Mouse (Mus musculus) forebrain, postnatal 0 days (tissue): ENCODE data around the gene Lbhd1. TPM values are rescaled to one million over a fixed set of nuclear protein-coding genes. Genes with fewer than 3 reads are reported as not detected.

ENCODE experiments used
- ATAC-seq: fragments of 200-750 bp; cut with Nextera tagmentation; 2 replicates; pipeline ENCODE4 v1.8.0; 2017; ENCODE audit warnings: mild to moderate bottlenecking, moderate library complexity
- DNase-seq: peaks from one replicate; pipeline ENCODE4 v3.0.0-alpha.2; 2015
- H3K27ac ChIP-seq: fragments of 300-500 bp; sonication (generic); 2 replicates; pipeline ENCODE4 v1.5.1; 2014; ENCODE audit warnings: low read depth, mild to moderate bottlenecking, antibody characterized with exemption, low read length, moderate library complexity, mixed read lengths
- H3K27me3 ChIP-seq: fragments of 300-500 bp; sonication (generic); 2 replicates; pipeline ENCODE4 v1.6.1; 2014; ENCODE audit warnings: mild to moderate bottlenecking, low read length, mixed read lengths; ENCODE audit not compliant: insufficient read depth
- H3K36me3 ChIP-seq: fragments of 300-500 bp; sonication (generic); 2 replicates; pipeline ENCODE4 v1.6.1; 2014; ENCODE audit warnings: mild to moderate bottlenecking, moderate library complexity; ENCODE audit not compliant: insufficient read depth
- H3K4me1 ChIP-seq: fragments of 300-500 bp; sonication (generic); 2 replicates; pipeline ENCODE4 v1.6.1; 2014; ENCODE audit warnings: antibody characterized with exemption; ENCODE audit not compliant: insufficient read depth
- H3K4me2 ChIP-seq: fragments of 300-500 bp; sonication (generic); 2 replicates; pipeline ENCODE4 v1.6.1; 2014; ENCODE audit warnings: low read depth, mild to moderate bottlenecking, moderate library complexity
- H3K4me3 ChIP-seq: fragments of 300-500 bp; sonication (generic); 2 replicates; pipeline ENCODE4 v1.5.1; 2014; ENCODE audit warnings: low read depth, low read length, mixed read lengths
- H3K9ac ChIP-seq: fragments of 300-500 bp; sonication (generic); 2 replicates; pipeline ENCODE4 v1.6.1; 2014; ENCODE audit warnings: mild to moderate bottlenecking
- H3K9me3 ChIP-seq: fragments of 300-500 bp; sonication (generic); 2 replicates; pipeline ENCODE4 v1.6.1; 2016; ENCODE audit warnings: low read length
- CTCF ChIP-seq: sonication (generic); IDR thresholded peaks from 2 replicates; pipeline ENCODE4 v1.5.1; 2016; ENCODE audit warnings: antibody characterized with exemption, control low read depth, low read depth
- WGBS: fragments of 180-500 bp; shearing (Covaris S2); extraction: QIAGEN DNeasy Blood & Tissue Kit; methylation state at CpG from one replicate; pipeline ENCODE4 v1.1.7; 2014; 5-methylcytosine and 5-hydroxymethylcytosine counted together
- polyA plus RNA-seq: library from polyadenylated mRNA; unstranded; fragments of >200 nt; fragmentation: Nextera tagmentation; extraction: Ambion mirVana; gene quantifications from 2 replicates; pipeline ENCODE4 v1.2.1, GENCODE M21; 2015
- total RNA-seq: library from RNA; depleted of rRNA; stranded (reverse); fragments of >200 nt; gene quantifications from 2 replicates; pipeline ENCODE4 v1.2.3, GENCODE M21; 2014

The Lbhd1 gene
- total and polyA plus RNA-seq, 2 experiments from 2014 or later = 5.0 to 36.5 TPM

DNA sequence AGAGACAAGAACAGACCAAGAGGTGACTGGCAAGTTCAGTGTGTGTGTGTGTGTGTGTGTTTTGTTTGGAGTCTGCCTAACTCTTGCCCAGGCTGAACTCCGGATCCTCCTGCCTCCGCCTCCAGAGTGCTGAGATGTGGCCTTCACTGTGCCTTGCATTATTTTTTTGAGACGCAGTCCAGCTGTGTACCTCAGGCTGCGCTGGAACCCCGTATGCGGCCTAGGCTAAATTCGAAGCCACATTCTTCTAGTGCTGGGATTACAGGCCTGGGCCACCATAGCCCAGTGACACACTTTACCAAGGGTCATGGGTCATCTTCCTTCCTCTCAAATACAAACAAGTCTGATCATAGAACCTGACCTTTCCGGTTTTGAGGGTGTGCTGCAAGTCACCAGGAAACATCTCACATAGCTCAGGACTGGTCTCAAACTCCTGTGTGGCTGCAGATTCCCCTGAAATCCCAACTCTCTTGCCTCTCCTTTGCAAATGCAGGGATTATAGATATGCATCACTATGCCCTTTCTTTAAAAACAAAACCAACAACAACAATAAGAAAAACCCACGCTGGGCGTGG is 11.2 kb upstream of the Lbhd1 start:
- Histone ChIP-seq H3K27ac (no peak overlapping the region), H3K9ac (peak overlapping the region; percentile 80), H3K4me3 (peak overlapping the region; percentile 74), H3K27me3 (no peaks in the 10 kb centered on the region), H3K4me2 (peak overlapping the region; percentile 92), H3K4me1 (no peaks in the 10 kb centered on the region), H3K9me3 (no peaks in the 10 kb centered on the region), H3K36me3 (peaks cover 36% of the 10 kb centered on the region)
- ATAC-seq (no peak), DNase-seq (no peak)
- WGBS = 82% methylated on average over 10 of the region's 10 CpGs
- no peak for TF ChIP-seq CTCF

DNA sequence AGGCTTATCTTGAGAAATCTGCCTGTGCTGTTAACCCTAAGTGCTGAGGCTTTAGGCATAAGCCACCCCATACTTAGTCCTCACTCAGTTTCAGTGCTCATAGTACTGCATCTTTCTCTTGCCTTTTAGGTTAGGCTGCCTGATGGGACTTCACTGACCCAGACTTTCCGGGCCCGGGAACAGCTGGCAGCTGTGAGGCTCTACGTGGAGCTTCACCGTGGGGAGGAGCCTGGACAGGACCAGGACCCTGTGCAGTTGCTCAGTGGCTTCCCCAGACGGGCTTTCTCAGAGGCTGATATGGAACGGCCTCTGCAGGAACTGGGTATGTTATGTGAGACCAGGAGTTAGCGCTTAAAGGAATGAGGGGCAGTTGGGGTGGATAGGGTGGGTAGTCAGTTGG is 8.5 kb upstream of the Lbhd1 start:
- no peaks in the 10 kb centered on the region for H3K4me1 ChIP-seq
- ATAC-seq (no peak), DNase-seq (no peak)
- no peak overlapping the region for H3K4me3 ChIP-seq
- H3K4me2 ChIP-seq = no peak overlapping the region
- H3K36me3 ChIP-seq = peaks cover 36% of the 10 kb centered on the region
- TF ChIP-seq CTCF = no peak
- no peak overlapping the region for H3K27ac ChIP-seq
- no peaks in the 10 kb centered on the region for H3K27me3 ChIP-seq
- no peaks in the 10 kb centered on the region for H3K9me3 ChIP-seq
- H3K9ac ChIP-seq = no peak overlapping the region
- WGBS = 92% methylated on average over 7 of the region's 7 CpGs

GRCm38 (mm10) chr19:8880311-8881033 is 3.1 kb upstream of the Lbhd1 start, which contains the start of gene Uqcc3:
Gene Uqcc3 (minus strand): TSS chr19:8880923.
- no peaks in the 10 kb centered on the region for H3K9me3 ChIP-seq
- TF ChIP-seq CTCF = no peak
- peak; percentile 99 for ATAC-seq
- peak; percentile 90 for DNase-seq
- peak within 1 kb of the TSS; percentile 85 for H3K27ac ChIP-seq
- H3K4me2 ChIP-seq = peak within 1 kb of the TSS; percentile 87
- WGBS = under 1% methylated on average over 42 of the region's 42 CpGs
- peak within 1 kb of the TSS; percentile 80 for H3K4me3 ChIP-seq
- no peaks in the 10 kb centered on the region for H3K27me3 ChIP-seq
- H3K36me3 ChIP-seq = peaks cover 14% of the 10 kb centered on the region
- H3K4me1 ChIP-seq = 0 out of 2 replicates have a peak, but pooled peaks cover 4% of the 10 kb centered on the region
- H3K9ac ChIP-seq = peak within 1 kb of the TSS; percentile 85

- Histone ChIP-seq H3K4me3 (peak overlapping the region; percentile 80), H3K9me3 (no peaks in the 10 kb centered on the region), H3K4me1 (0 out of 2 replicates have a peak, but pooled peaks cover 4% of the 10 kb centered on the region), H3K9ac (peak overlapping the region; percentile 85), H3K4me2 (peak overlapping the region; percentile 87), H3K27ac (peak overlapping the region; percentile 85; the same call in 1 of the 2 replicates), H3K36me3 (peaks cover 11% of the 10 kb centered on the region), H3K27me3 (no peaks in the 10 kb centered on the region)
- 11% methylated on average over 3 of the region's 3 CpGs for WGBS
- no peak for DNase-seq
- no peak for TF ChIP-seq CTCF
- ATAC-seq = peak; percentile 12; the same call in 1 of the 2 replicates
These were observed 2.5 kb upstream of the Lbhd1 start for GRCm38 (mm10) chr19:8881034-8881392.

- WGBS = 56% methylated on average over 1 of the region's 1 CpGs
- Histone ChIP-seq H3K27me3 (no peaks in the 10 kb centered on the region), H3K4me3 (no peak overlapping the region), H3K36me3 (0 out of 2 replicates have a peak, but pooled peaks cover 5% of the 10 kb centered on the region), H3K27ac (no peak overlapping the region), H3K4me2 (peak overlapping the region; percentile 85; the same call in 1 of the 2 replicates), H3K9me3 (no peaks in the 10 kb centered on the region), H3K9ac (no peak overlapping the region), H3K4me1 (peaks cover 5% of the 10 kb centered on the region; the same call in 1 of the 2 replicates)
- ATAC-seq (no peak), DNase-seq (no peak)
- no peak for TF ChIP-seq CTCF
These were observed 3.5 kb downstream of the Lbhd1 start for GRCm38 (mm10) chr19:8886916-8887584.

DNA sequence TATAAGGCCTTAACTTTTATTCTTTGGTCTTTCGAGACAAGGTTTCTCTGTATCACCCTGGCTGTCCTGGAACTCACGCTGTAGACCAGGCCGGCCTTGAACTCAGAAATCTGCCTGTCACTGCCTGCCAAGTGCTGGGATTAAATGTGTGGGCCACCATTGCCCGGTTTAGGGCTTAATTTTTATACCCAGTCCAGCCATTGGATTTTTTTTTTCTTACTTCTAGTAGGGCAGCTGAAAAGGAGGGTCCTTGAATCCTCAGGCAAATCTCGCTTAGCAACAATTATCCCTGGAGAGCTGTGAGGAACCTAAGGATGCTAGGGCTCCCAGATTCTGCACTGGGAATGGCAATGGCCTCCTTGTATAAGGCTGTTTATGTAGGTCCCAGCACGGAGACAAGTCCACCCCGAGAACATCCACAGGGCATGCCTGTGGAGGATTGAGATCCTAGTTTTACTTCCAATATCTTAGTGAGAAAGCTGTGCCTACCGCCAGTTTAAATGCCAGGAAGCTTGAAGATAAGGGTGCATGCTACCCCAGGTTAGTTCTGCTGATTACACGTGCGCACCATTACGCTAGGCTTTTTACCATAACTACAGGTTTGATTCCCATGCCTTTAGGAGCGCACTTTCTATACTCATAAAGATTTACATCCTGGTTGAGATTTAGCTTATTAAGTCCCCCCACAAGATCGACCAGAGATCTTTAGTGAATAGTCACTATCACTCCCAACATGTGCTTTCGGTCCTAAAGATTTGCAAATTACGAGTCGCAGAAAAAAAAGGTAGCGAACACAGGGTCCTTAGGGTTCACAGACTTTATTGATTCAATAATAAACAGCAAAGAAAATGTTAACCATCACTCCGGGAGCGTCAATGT is 4.3 kb downstream of the Lbhd1 start:
- 0 out of 2 replicates have a peak, but pooled peaks cover 5% of the 10 kb centered on the region for H3K36me3 ChIP-seq
- no peaks in the 10 kb centered on the region for H3K27me3 ChIP-seq
- peak overlapping the region; percentile 85 for H3K27ac ChIP-seq
- 15% methylated on average over 19 of the region's 19 CpGs for WGBS
- no peaks in the 10 kb centered on the region for H3K9me3 ChIP-seq
- peak overlapping the region; percentile 85 for H3K4me2 ChIP-seq
- TF ChIP-seq CTCF = no peak
- DNase-seq (no peak), ATAC-seq (no peak)
- H3K4me1 ChIP-seq = peaks cover 5% of the 10 kb centered on the region; the same call in 1 of the 2 replicates
- H3K9ac ChIP-seq = peak overlapping the region; percentile 63
- H3K4me3 ChIP-seq = peak overlapping the region; percentile 59
